Mouse (Mus musculus): ENCODE results near the gene Cd276.

Gene Cd276

DNA sequence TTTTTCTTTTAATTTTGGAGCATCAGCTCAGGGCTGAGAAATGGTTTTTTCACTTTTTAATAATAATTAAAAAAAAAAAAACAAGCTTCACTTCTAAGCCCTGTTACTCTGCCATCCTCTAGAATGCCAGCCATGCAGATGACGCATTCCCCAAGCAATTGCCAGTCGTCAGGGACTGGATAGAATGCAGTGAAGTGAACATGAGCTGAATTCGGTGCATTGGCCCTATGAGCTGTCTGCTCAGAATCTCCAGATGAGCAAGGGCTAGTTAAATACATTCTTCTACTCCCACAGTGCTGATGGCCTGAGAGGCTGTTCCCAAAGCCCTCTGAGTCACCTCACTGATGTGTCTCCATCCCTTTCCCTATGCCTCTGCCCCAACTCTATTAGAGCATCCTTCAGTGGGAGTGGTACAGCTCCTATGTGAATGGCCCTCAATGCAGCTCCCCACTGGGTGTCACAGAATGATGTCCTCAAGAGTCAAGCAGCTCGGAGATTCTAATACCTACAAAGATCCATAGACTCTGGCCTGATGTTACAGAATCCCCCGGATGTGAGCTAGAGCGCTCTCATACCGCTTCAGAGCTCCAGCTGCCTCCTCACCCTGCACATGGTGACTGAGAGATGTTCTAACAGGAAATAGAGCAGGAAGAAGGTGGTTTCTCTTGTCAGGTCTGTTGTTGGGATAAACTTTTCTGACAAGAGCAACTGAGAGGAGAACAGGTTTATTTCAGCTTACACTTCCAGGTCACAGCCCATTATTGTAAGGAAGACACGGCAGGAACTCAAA is 47.8 kb downstream of the Cd276 start:
- no peak for DNase-seq

DNA sequence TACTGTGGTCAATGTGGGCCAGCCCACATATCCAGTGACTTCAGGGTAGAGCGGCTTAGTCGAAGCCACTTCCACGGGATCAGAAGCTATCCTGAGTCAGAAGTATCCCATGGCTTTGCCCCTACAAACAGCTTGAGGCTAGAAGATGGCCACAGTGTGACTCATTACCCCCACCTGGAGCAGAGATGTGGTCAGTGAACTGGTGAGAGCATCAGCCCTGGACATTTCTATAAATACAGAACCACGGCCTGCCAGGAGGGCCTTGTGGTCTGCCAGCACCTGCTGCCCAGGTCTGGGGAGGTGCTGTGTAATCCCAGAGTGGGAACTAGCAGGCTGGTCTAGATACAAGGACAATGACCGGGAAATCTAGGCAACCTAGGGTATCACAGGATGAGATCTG is 54.3 kb downstream of the Cd276 start:
- DNase-seq = no peak

- no peak for DNase-seq
Observed at GRCm38 (mm10) chr9:58497942-58498341, 57.3 kb downstream of the Cd276 start.

- no peak for DNase-seq
Observed at GRCm38 (mm10) chr9:58496470-58497182, 58.6 kb downstream of the Cd276 start.

DNA sequence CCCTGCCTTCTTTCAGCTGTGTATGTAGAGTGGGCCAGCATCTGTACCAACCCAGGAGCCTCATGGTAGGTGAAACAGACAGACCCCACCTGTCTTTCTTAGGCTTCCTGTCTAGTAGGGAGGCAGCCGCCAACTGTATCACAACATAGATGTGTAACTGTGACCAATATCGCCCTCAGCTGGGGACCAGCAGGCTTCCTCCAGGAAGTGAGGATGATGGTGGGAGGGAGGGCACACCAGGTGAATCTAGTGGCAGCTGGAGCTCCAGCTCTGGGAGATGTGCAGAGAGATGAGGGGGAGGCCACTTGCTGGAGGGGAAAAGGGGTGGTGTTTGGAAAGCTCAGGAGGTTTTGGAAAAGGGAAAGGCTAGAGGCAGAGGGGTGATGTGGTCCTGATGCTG is 60.2 kb downstream of the Cd276 start:
- DNase-seq = no peak

DNA sequence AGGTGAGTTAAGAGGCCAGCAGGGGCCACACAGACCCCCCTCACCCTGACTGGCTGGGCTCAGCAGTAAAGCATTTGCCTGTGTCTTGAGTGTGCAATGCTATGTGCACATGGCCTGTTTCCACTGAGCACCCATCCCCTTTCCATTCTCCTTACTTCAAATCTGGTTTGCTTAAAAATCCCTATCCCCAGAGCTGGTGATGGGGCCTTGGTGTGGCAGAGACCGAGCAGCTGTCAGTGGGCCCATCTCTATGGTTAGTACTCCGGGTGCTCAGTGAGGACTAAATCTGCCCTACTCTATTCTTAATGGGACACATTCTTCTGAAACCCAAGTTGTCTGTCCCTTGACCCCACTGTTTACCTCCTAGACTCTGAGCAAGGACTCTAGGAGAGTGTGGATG is 64.8 kb downstream of the Cd276 start:
- DNase-seq = no peak

DNA sequence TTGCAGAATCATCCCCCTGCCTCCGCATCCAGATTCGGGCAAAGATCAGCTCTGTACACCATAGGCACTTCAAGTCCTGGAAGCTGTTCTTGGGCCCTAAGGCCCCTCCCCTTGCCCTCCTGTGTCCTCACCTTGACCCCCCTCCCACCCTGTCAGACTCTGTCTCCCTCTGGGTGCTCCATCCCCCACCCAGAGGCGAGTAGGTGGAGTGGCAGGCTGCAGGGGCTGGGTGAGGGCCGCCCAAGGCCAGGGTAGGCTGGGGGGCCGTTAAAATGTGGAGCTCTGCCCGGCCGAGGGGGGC is 65.4 kb downstream of the Cd276 start:
- DNase-seq = no peak

GRCm38 (mm10) chr9:58489133-58489864 is 65.9 kb downstream of the Cd276 start:
- DNase-seq = no peak

GRCm38 (mm10) chr9:58487851-58488801 is 67.1 kb downstream of the Cd276 start, which contains the start of gene Insyn1:
TSS of gene Insyn1 (plus strand) at chr9:58488603.
- peak; percentile 65 for DNase-seq

DNA sequence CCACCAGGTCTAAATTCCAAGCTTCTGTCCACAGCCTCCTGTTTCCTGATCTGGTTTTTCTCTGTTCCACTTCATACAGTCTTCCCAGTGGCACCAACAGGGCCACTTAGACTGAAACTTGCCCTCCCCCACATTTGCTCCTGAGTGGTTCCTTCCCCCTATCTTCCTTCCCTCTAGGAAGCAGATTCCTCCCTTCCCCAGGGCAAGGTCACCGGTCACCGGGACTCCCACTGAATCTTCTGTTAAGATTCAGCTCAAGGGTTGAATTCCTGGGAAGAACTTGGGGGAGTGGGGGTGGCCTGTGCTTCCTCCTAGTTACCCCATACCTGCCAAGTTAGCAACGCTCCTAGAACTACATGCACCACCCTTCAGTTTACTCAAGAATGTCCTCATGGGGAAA is 68.2 kb downstream of the Cd276 start:
- no peak for DNase-seq
